Mouse (Mus musculus): ENCODE data around the gene Olfr775. TPM values are rescaled to one million over a fixed set of nuclear protein-coding genes. Genes with fewer than 3 reads are reported as not detected.

The Olfr775 gene
- not detected in 2 replicates for polyA plus RNA-seq (2015; fragmentation: Nextera tagmentation; extraction: Ambion mirVana)

DNA sequence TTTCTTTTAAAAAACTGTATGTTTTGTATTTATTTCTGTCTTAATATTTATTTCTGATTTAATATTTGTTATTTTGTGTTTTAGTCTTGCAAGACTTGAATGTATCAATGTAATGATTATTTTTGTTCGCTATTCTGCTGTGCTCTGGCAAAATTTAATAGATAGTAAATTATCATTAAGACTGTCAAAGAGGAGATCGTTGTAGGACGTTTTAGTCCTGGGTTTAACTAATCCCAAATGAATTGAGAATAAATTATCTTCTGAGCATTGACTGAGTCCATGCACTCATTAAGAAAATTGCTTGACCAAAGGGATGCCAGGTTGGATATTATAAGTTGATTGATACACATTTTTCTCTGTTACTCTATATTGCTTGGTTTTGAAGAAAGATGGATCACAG, at the start of gene Olfr775:
TSS of gene Olfr775 (plus strand) at position 301 of the 400 bp plus-strand sequence.
- 68% methylated on average over 3 of the region's 3 CpGs for WGBS
- H3K4me2 ChIP-seq (ENCODE audit: low read depth, low read length), result no peak within 1 kb of the TSS
- H3K36me3 ChIP-seq (ENCODE audit: control insufficient read depth, insufficient read depth), result no peaks in the 10 kb centered on the region
- H3K4me3 ChIP-seq (ENCODE audit: low read length), result no peak within 1 kb of the TSS
- no peak within 1 kb of the TSS for H3K27ac ChIP-seq (ENCODE audit: low read length)
- ATAC-seq (replicated peaks; ENCODE audit: extremely low read depth, insufficient read depth, low FRiP score), result no peak
- H3K27me3 ChIP-seq (ENCODE audit: control insufficient read depth, insufficient read depth, low read length), result no peaks in the 10 kb centered on the region
- H3K9me3 ChIP-seq (replicated peaks; ENCODE audit: control insufficient read depth, low read length), result no peaks in the 10 kb centered on the region
- H3K9ac ChIP-seq (ENCODE audit: low read length), result no peak within 1 kb of the TSS
- no peaks in the 10 kb centered on the region for H3K4me1 ChIP-seq (ENCODE audit: control insufficient read depth, insufficient read depth, low read length)

DNA sequence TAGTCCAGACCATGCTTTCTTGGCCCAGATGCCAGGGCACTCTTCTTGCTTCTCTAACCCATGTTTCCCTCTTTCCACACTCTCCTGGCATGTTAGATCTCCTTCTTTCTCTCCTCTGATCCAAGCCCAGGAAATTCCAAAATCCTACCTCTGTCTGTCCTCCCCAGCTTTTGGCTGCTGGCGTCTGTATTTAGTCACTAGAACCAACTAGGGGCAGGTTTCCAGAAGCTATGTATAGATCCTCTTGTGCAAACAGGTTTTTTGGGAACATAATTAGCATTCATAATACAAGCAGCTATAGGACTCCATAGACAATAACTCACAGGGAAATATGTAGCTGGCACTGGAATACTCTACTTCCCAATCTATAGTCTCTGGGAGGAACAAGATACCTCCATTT, 17.5 kb upstream of the Olfr775 start:
- 76% methylated on average over 1 of the region's 1 CpGs for WGBS
- Histone ChIP-seq H3K36me3 (ENCODE audit: control insufficient read depth, insufficient read depth) (no peaks in the 10 kb centered on the region), H3K4me1 (ENCODE audit: control insufficient read depth, insufficient read depth, low read length) (no peaks in the 10 kb centered on the region), H3K4me3 (ENCODE audit: low read length) (no peak overlapping the region), H3K9me3 (replicated peaks; ENCODE audit: control insufficient read depth, low read length) (0 out of 2 replicates have a peak, but pooled peaks cover 3% of the 10 kb centered on the region), H3K4me2 (ENCODE audit: low read depth, low read length) (no peak overlapping the region), H3K27me3 (ENCODE audit: control insufficient read depth, insufficient read depth, low read length) (no peaks in the 10 kb centered on the region), H3K9ac (ENCODE audit: low read length) (no peak overlapping the region), H3K27ac (ENCODE audit: low read length) (no peak overlapping the region)
- no peak for ATAC-seq (replicated peaks; ENCODE audit: extremely low read depth, insufficient read depth, low FRiP score)

DNA sequence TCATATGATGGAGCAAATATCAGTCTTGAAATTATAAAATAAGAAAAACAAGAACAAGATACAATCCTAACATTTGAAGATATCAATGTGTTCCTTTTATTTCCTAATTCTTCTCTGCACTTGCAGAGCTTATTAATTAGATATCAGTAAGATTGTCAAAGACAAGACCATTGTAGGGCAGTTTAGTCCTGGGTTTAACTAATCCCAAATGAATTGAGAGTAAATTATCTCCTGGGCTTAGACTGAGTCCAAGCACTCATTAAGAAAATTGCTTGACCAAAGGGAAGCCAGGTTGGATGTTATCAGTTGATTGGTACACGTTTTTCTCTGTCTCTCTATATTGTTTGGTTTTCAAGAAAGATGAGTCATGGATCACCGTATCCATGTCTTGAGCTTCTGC, 12.3 kb upstream of the Olfr775 start, which contains the start of gene Olfr774:
TSS of gene Olfr774 (plus strand) at position 301 of the 400 bp plus-strand sequence.
- H3K4me2 ChIP-seq (ENCODE audit: low read depth, low read length), result no peak within 1 kb of the TSS
- no peak within 1 kb of the TSS for H3K27ac ChIP-seq (ENCODE audit: low read length)
- H3K36me3 ChIP-seq (ENCODE audit: control insufficient read depth, insufficient read depth), result no peaks in the 10 kb centered on the region
- no peak within 1 kb of the TSS for H3K9ac ChIP-seq (ENCODE audit: low read length)
- ATAC-seq (replicated peaks; ENCODE audit: extremely low read depth, insufficient read depth, low FRiP score), result no peak
- WGBS, result 55% methylated on average over 2 of the region's 2 CpGs
- H3K4me1 ChIP-seq (ENCODE audit: control insufficient read depth, insufficient read depth, low read length), result no peaks in the 10 kb centered on the region
- H3K4me3 ChIP-seq (ENCODE audit: low read length), result no peak within 1 kb of the TSS
- no peaks in the 10 kb centered on the region for H3K27me3 ChIP-seq (ENCODE audit: control insufficient read depth, insufficient read depth, low read length)
- H3K9me3 ChIP-seq (replicated peaks; ENCODE audit: control insufficient read depth, low read length), result 0 out of 2 replicates have a peak, but pooled peaks cover 3% of the 10 kb centered on the region

DNA sequence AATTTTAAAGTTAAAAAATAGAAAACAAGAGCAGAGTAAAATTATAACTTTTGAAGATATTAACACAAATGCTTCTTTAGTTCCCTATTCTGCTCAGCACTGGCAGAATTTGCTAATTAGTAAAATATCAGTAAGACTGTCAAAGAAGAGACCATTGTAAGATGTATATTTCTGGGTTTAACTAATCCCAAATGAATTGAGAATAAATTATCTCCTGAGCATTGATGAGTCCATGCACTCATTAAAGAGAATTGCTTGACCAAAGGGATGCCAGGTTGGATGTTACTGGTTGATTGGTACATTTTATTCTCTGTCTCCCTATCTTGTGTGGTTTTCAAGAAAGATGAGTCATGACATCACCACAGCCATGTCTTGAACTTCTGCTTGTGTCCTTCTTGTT, 10.6 kb downstream of the Olfr775 start, which contains the start of gene Olfr776:
TSS of gene Olfr776 (plus strand) at position 301 of the 400 bp plus-strand sequence.
- 0 out of 2 replicates have a peak, but pooled peaks cover 2% of the 10 kb centered on the region for H3K9me3 ChIP-seq (replicated peaks; ENCODE audit: control insufficient read depth, low read length)
- no peak within 1 kb of the TSS for H3K4me3 ChIP-seq (ENCODE audit: low read length)
- H3K27ac ChIP-seq (ENCODE audit: low read length), result no peak within 1 kb of the TSS
- no peak within 1 kb of the TSS for H3K4me2 ChIP-seq (ENCODE audit: low read depth, low read length)
- H3K36me3 ChIP-seq (ENCODE audit: control insufficient read depth, insufficient read depth), result no peaks in the 10 kb centered on the region
- H3K27me3 ChIP-seq (ENCODE audit: control insufficient read depth, insufficient read depth, low read length), result no peaks in the 10 kb centered on the region
- no peak within 1 kb of the TSS for H3K9ac ChIP-seq (ENCODE audit: low read length)
- no peak for ATAC-seq (replicated peaks; ENCODE audit: extremely low read depth, insufficient read depth, low FRiP score)
- H3K4me1 ChIP-seq (ENCODE audit: control insufficient read depth, insufficient read depth, low read length), result no peaks in the 10 kb centered on the region

DNA sequence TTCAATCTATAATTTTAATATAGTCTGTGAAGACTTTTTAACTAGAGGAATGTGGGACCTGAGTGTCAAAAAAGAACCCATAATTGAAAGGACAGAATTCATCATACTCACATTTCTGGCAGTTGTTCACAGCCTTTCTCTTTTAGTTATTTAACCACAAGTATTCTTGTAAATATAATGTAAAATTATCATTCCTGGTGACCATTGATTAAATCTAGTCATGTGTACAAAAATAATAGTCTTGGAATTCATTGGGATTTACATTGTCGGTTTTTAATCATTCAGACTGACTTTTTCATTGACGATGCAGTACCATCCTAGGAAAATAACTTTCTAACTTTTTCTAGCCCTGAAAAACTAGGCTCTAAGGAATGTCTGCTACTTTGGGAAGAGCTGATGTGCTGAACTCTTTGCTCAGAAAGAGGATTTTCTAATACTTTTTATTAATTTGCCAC, 22.9 kb downstream of the Olfr775 start, which contains the start of gene Olfr777:
TSS of gene Olfr777 (minus strand) at position 405 of the 455 bp plus-strand sequence.
- no peaks in the 10 kb centered on the region for H3K9me3 ChIP-seq (replicated peaks; ENCODE audit: control insufficient read depth, low read length)
- H3K36me3 ChIP-seq (ENCODE audit: control insufficient read depth, insufficient read depth), result no peaks in the 10 kb centered on the region
- H3K27ac ChIP-seq (ENCODE audit: low read length), result no peak within 1 kb of the TSS
- H3K4me3 ChIP-seq (ENCODE audit: low read length), result no peak within 1 kb of the TSS
- H3K4me2 ChIP-seq (ENCODE audit: low read depth, low read length), result no peak within 1 kb of the TSS
- ATAC-seq (replicated peaks; ENCODE audit: extremely low read depth, insufficient read depth, low FRiP score), result no peak
- no peaks in the 10 kb centered on the region for H3K4me1 ChIP-seq (ENCODE audit: control insufficient read depth, insufficient read depth, low read length)
- no peaks in the 10 kb centered on the region for H3K27me3 ChIP-seq (ENCODE audit: control insufficient read depth, insufficient read depth, low read length)
- H3K9ac ChIP-seq (ENCODE audit: low read length), result no peak within 1 kb of the TSS
- 87% methylated on average over 2 of the region's 2 CpGs for WGBS

Other genes with a start within 250 kb of the Olfr775 start
- gene Olfr763, start 237.6 kb upstream of the Olfr775 start, polyA plus RNA-seq (2015; fragmentation: Nextera tagmentation; extraction: Ambion mirVana), result not detected in 2 replicates
- gene Olfr764-ps1, start 208.5 kb upstream of the Olfr775 start, polyA plus RNA-seq (2015; fragmentation: Nextera tagmentation; extraction: Ambion mirVana), result not detected in 2 replicates
- gene Olfr765, start 198.4 kb upstream of the Olfr775 start, polyA plus RNA-seq (2015; fragmentation: Nextera tagmentation; extraction: Ambion mirVana), result not detected in 2 replicates
- not detected in 2 replicates for gene Olfr766-ps1, start 179.4 kb upstream of the Olfr775 start, polyA plus RNA-seq (2015; fragmentation: Nextera tagmentation; extraction: Ambion mirVana)
- gene Olfr767, start 165.5 kb upstream of the Olfr775 start, polyA plus RNA-seq (2015; fragmentation: Nextera tagmentation; extraction: Ambion mirVana), result not detected in 2 replicates
- not detected in 2 replicates for gene Olfr768, start 149.0 kb upstream of the Olfr775 start, polyA plus RNA-seq (2015; fragmentation: Nextera tagmentation; extraction: Ambion mirVana)
- gene Olfr769, start 130.6 kb upstream of the Olfr775 start, polyA plus RNA-seq (2015; fragmentation: Nextera tagmentation; extraction: Ambion mirVana), result not detected in 2 replicates
- not detected in 2 replicates for gene Olfr770, start 109.4 kb upstream of the Olfr775 start, polyA plus RNA-seq (2015; fragmentation: Nextera tagmentation; extraction: Ambion mirVana)
- gene Olfr771, start 83.7 kb upstream of the Olfr775 start, polyA plus RNA-seq (2015; fragmentation: Nextera tagmentation; extraction: Ambion mirVana), result not detected in 2 replicates
- gene Olfr772, start 70.5 kb upstream of the Olfr775 start, polyA plus RNA-seq (2015; fragmentation: Nextera tagmentation; extraction: Ambion mirVana), result not detected in 2 replicates
- gene Olfr773, start 61.0 kb upstream of the Olfr775 start, polyA plus RNA-seq (2015; fragmentation: Nextera tagmentation; extraction: Ambion mirVana), result not detected in 2 replicates
- not detected in 2 replicates for gene Olfr774, start 12.2 kb upstream of the Olfr775 start, polyA plus RNA-seq (2015; fragmentation: Nextera tagmentation; extraction: Ambion mirVana)
- gene Olfr776, start 10.7 kb downstream of the Olfr775 start, polyA plus RNA-seq (2015; fragmentation: Nextera tagmentation; extraction: Ambion mirVana), result not detected in 2 replicates
- gene Olfr777, start 23.1 kb downstream of the Olfr775 start, polyA plus RNA-seq (2015; fragmentation: Nextera tagmentation; extraction: Ambion mirVana), result not detected in 2 replicates
- not detected in 2 replicates for gene Olfr780, start 69.7 kb downstream of the Olfr775 start, polyA plus RNA-seq (2015; fragmentation: Nextera tagmentation; extraction: Ambion mirVana)
- not detected in 2 replicates for gene Olfr781, start 80.4 kb downstream of the Olfr775 start, polyA plus RNA-seq (2015; fragmentation: Nextera tagmentation; extraction: Ambion mirVana)
- not detected in 2 replicates for gene Olfr782, start 100.4 kb downstream of the Olfr775 start, polyA plus RNA-seq (2015; fragmentation: Nextera tagmentation; extraction: Ambion mirVana)
- gene Olfr784, start 135.7 kb downstream of the Olfr775 start, polyA plus RNA-seq (2015; fragmentation: Nextera tagmentation; extraction: Ambion mirVana), result 0.05 TPM in 1 of 2 replicates, not detected in the other
- not detected in 2 replicates for gene Olfr785, start 157.0 kb downstream of the Olfr775 start, polyA plus RNA-seq (2015; fragmentation: Nextera tagmentation; extraction: Ambion mirVana)
- gene Olfr786, start 178.9 kb downstream of the Olfr775 start, polyA plus RNA-seq (2015; fragmentation: Nextera tagmentation; extraction: Ambion mirVana), result not detected in 2 replicates
- not detected in 2 replicates for gene Olfr787, start 213.4 kb downstream of the Olfr775 start, polyA plus RNA-seq (2015; fragmentation: Nextera tagmentation; extraction: Ambion mirVana)
- gene Olfr788, start 222.6 kb downstream of the Olfr775 start, polyA plus RNA-seq (2015; fragmentation: Nextera tagmentation; extraction: Ambion mirVana), result not detected in 2 replicates
- gene Olfr789, start 236.3 kb downstream of the Olfr775 start, polyA plus RNA-seq (2015; fragmentation: Nextera tagmentation; extraction: Ambion mirVana), result not detected in 2 replicates

Data from heart, embryonic 16.5 days (tissue).